Mouse (Mus musculus): ENCODE results near the gene Vmn1r31.

The Vmn1r31 gene

GRCm38 (mm10) chr6:58475230-58475629, at the start of gene Vmn1r31:
Gene Vmn1r31 (minus strand): TSS chr6:58475330.
- no peak for DNase-seq (ENCODE audit: low spot score in 2 of 2)

- DNase-seq (ENCODE audit: low spot score in 2 of 2) = no peak
Observed at GRCm38 (mm10) chr6:58443285-58443684, 31.8 kb downstream of the Vmn1r31 start, which contains the start of gene Vmn1r30. Gene Vmn1r30 (minus strand): TSS chr6:58443385.

Data from spleen, postnatal 36 days (tissue).